Mouse (Mus musculus): ENCODE data around the gene Reln.

Gene Reln

DNA sequence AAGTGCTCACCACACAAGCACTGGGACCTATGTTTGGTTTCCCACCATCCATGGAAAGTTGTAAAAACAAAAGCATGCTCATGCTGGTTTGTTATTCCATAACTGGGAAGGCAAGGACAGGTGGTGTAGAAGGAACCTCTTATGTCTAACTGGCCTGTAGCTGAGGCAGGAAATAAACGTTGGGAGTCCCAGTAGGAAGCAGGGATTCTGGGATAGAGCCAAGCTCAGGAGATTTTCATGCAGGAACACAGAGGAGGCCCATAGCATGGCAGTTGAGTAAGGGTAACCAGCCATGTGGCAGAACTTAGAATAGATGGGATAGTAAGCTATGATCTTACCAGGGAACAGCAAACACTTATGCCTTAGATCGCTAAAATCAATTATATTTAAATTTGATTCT lies 120.6 kb downstream of the Reln start:
- no peak for DNase-seq (ENCODE audit: low read depth)

GRCm38 (mm10) chr5:22208311-22209021 lies 136.0 kb downstream of the Reln start:
- DNase-seq (ENCODE audit: low read depth): no peak

DNA sequence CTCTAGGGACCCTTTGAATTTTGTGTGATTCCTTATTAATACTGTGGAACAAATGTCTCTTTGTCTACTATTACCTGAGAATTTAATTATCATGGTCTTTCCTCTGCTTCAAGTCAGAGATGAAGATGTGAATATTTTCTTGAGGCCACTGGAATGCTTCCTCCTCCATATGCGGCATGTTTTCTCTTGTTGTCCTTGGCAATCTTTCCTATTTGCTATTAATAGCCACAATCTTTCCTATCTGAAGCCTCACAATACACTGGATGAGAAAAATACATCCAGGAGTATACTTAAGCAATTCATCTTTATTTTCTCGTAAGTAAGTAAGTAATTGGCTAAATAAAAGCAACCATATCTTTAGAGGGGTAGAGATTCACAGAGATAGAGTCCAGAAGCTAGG lies 146.6 kb downstream of the Reln start:
- DNase-seq (ENCODE audit: low read depth): no peak

DNA sequence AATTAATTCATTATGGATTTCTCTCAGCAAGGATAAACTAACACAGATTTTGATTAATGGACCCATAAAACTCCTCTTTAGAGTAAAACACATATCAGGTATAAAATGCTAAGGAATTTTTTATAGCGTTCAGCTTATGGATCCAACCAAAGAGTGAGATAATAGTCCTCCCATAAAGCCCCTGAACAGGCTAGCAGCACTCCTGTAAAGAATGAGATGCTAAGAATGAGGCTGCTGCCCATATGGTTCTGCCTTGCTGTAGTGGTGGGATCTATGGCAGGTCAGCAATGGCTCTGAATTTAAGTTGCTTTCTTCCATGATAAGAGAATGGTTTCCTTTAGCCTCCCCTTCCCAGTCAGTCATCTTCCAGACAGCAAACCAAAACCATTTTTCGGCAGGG lies 147.6 kb downstream of the Reln start:
- no peak for DNase-seq (ENCODE audit: low read depth)

- DNase-seq (ENCODE audit: low read depth): no peak
Measured at GRCm38 (mm10) chr5:22196476-22196875, 148.0 kb downstream of the Reln start.

- no peak for DNase-seq (ENCODE audit: low read depth)
Measured at GRCm38 (mm10) chr5:22195352-22195941, 149.1 kb downstream of the Reln start.

- no peak for DNase-seq (ENCODE audit: low read depth)
Measured at GRCm38 (mm10) chr5:22191784-22192183, 152.7 kb downstream of the Reln start.

- no peak for DNase-seq (ENCODE audit: low read depth)
Measured at GRCm38 (mm10) chr5:22190333-22190732, 154.2 kb downstream of the Reln start.

GRCm38 (mm10) chr5:22187599-22187998 lies 156.9 kb downstream of the Reln start:
- DNase-seq (ENCODE audit: low read depth): no peak

DNA sequence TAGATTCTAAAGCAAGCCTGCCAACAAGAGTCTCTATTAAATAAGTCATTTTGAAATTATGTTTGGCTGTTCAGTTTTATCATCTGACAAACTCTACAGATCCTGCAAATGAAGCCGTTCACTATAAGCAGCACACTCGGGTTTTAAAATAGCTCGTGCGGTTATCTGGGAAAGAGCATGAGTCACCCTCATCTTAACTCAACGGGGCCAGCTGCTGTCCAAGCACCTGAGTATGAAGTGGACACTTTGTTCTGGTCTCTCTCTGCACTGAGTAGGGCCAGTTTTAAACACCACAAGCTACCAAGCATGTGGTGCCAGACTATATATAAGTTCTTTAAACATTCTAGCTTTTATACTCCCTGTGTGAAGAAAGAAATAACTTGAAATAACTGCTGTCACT lies 168.0 kb downstream of the Reln start:
- DNase-seq (ENCODE audit: low read depth): no peak

- no peak for DNase-seq (ENCODE audit: low read depth)
Measured at GRCm38 (mm10) chr5:22171336-22171735, 173.2 kb downstream of the Reln start.

DNA sequence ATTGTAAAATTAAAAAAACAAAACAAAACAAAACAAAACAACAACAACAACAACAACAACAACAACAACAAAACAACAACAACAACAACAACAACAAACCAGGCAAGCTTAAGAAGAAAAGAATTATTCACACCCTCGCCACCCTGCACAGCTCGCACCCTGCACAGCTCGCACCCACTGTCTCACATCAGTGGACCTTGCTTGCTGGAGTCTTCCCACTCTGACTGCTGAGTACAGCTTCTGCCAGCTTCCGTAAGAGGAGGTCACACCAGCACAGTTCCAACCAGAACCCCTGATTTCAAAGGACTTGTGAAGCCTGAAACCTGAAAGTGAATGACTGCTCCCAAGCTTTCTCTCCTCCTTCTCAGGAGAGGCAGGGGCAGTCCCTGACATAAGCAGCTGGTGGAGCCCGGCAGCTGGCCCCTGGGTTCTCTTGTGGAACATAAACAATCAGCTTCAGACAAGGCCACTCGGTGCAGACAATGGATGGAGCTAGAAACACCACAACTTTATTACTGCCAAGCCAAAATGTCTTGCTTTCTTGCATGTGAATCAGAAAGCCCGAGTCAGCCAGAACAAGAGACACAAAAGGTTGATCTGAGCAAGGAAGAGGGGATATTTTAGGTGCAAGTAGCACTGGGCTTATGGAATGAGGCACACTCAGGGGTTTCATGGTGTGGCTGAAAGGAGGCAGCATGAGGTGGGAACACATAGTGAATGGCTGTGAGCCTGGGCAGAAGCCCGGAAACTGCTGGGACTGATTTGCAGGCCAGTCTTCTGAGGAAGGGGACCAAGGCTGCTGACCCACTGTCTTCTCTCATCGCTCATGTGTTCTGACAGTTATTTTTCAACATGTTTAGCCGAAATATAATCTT lies 180.2 kb downstream of the Reln start:
- no peak for DNase-seq (ENCODE audit: low read depth)

DNA sequence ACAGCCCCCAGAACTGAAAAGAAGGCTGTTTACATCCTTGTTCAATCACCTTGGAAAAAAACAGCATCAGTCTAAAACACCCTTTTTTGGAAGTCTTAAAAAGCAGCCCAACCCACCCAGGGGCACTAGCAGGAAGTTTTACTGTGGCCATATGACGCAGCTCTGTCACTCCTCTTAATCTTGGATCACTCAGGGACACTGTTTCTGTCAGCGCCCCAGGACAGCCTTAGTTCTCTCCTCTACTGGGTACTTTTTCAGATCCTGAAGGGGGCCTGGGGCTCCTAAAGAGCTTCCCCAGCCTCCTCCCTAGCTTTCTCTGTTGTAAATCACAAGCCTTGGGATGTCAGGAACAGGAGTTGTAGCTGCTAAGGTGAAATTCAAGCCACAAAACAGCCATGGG lies 183.6 kb downstream of the Reln start:
- DNase-seq (ENCODE audit: low read depth): no peak

GRCm38 (mm10) chr5:22158754-22159153 lies 185.7 kb downstream of the Reln start:
- no peak for DNase-seq (ENCODE audit: low read depth)

DNA sequence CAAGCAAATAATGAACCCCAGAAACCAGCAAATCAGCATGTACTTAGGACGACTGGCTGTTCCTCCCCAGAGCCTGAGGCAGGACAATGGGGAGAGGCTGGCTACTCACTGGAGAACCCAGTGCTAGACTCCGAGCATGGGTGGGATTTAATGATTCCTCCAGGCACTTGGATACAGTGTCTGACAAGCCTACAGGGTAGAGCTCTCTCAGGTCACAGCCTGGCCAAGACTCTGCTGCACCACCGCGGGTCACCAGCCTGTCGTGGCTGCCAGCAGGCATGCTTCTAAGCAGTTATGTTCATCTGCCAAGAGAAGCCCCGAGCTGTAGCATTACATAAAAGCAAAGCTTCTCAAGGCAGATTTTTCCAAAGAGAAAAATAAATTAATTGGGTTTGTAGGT lies 190.9 kb downstream of the Reln start:
- no peak for DNase-seq (ENCODE audit: low read depth)

GRCm38 (mm10) chr5:22141821-22142220 lies 202.7 kb downstream of the Reln start:
- no peak for DNase-seq (ENCODE audit: low read depth)

DNA sequence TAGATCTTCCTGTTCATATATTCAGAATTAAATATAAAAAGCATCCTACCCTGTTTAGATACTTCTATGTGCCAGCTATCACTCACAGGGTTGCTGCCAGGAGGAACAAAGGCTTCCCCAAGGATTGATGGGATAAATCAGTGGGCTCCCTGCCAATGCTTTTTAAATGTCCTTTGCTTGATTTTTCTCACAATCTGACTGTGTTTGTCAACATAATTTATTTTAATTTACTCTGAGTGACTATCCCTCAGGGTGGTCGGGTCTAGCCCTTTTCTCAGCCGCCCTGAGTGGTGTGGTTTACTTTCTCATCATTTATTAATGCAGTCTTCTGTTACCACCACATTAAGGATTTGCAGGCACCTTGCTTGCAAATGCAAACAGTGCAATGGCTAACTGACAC lies 205.5 kb downstream of the Reln start:
- DNase-seq (ENCODE audit: low read depth): no peak

GRCm38 (mm10) chr5:22134402-22134801 lies 210.1 kb downstream of the Reln start:
- DNase-seq (ENCODE audit: low read depth): no peak

DNA sequence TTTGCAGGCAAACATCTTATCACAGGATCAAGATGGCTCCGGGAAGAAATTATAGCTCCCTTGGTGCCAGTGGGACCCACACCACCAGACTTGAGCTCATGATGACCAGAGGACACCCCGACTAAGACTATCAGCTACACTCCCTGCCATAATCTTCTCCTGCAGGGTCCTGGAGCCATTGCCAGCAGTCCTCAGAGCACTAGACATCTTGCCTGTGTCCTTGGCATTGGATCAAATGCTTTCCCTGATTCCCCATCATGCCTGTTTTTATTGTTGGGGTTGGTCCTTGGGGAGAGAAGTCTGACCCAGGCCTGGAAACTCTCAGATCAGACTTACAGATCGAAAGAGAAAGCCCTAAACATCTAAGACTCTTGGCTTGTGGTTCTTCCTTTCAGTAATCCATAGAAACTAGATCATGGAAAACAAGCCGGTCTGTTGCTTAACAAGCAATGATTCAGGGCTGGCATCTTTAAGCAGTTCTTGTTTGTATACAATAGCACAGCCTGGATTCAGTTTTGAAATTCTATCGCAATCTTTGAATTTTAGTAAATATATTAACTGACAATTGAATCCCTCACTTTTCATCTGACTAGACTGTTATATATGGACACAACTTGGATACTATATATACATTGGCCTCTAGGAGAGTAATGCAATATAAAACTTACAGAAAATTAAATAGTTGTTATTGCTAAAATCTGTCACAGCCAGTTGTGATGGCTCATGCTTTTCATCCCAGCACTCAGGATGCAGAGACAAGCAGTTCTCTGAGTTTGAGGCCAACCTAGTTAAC lies 212.6 kb downstream of the Reln start:
- no peak for DNase-seq (ENCODE audit: low read depth)

DNA sequence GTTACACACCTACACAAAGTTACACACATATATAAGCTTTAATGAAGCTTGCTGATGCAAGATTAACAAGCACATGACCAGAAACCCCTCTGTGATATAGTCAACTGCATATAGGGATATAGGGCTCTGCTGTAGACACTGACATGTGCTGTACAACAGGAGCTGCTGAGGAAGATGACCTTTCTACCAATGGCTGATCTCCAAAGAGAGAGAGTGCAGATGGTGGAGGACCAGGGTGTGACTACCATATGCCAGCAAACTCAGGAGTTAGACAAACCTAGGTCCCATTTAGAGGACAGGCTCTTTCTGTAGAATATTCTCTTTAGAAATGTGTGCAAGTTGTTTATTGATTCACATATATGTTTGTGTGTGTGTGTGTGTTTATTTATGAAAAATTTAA lies 216.9 kb downstream of the Reln start:
- DNase-seq (ENCODE audit: low read depth): no peak

- DNase-seq (ENCODE audit: low read depth): no peak
Measured at GRCm38 (mm10) chr5:22119296-22119695, 225.2 kb downstream of the Reln start.

GRCm38 (mm10) chr5:22118456-22118855 lies 226.0 kb downstream of the Reln start:
- DNase-seq (ENCODE audit: low read depth): no peak
